Mouse (Mus musculus) skeletal muscle tissue, adult 2 months (tissue): ENCODE measurements around the gene Pde4d.

Experiments used
- DNase-seq: peaks from one replicate; pipeline ENCODE4 v3.0.0-alpha.2; 2012; ENCODE audit warnings: low read depth, low spot score

The Pde4d gene

GRCm38 (mm10) chr13:109233911-109234613, 784.3 kb downstream of the Pde4d start:
- no peak for DNase-seq

DNA sequence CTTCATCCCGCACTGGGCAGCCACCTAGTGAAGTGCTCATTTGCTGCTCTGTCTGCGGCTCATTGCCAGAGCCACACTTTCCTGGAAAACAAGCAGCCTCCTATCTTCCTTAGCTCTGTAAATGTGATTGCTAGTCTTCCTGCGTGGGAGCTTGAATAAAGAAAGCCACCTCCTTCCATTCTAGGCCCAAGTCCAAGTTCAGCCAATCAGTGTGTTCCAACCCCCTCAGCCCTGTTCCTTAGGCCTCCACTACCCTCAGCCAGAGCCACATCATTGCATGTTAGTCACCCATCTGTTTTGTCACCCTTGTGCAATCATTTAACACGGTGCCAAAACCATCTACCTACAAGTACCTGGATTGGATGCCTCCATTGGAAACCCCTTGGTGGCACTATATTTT, 786.3 kb downstream of the Pde4d start:
- no peak for DNase-seq

DNA sequence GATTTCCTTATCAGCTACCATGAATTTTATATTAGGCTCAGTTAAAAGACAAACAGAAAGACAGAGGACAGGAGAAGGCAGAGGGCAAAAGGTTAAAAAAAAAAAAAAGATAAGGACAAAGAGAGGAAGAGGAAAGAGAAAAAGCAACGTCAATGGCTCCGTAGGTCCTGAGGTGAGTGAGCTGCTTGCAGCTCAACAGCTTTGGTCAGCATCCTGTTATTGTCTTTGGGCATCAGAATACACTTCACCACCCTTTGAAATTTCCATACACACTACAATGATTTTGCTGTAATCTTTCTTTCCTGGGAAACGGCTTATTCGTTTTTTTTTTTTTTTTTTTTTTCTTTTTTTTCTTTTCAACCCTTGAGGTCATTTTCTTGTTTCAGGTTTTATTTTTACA, 788.9 kb downstream of the Pde4d start:
- no peak for DNase-seq

- DNase-seq, result no peak
Measured at GRCm38 (mm10) chr13:109239296-109239695, 789.5 kb downstream of the Pde4d start.

DNA sequence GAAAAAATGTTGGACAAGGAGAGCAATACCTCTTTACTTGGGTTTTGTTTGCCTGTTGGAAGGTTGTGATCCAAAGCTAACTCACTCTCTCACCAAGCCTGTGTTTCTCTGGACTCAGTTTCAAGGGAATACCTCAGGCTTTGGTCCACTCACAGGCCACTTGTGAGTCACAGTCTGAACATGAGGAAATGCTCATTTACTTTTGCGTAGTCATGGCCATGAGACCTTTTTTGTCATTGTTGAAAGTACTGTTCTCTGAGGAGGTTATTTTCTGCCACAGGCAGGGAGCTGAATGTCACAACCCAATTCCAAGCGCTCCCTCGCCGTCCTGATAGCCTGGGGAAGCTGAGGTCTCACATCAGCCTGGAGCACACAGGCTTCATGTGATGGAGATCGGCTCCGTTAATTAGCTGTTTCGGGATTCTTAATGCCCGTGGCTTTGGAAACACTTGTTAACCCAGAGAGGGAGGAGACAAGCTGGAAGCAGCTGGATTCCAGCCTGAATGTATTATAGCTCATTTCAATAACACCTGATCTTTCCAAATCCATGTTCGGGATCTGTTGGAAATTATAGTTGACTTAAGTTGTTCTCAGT, 792.8 kb downstream of the Pde4d start:
- DNase-seq, result no peak

GRCm38 (mm10) chr13:109243160-109243559, 793.4 kb downstream of the Pde4d start:
- DNase-seq, result no peak

DNA sequence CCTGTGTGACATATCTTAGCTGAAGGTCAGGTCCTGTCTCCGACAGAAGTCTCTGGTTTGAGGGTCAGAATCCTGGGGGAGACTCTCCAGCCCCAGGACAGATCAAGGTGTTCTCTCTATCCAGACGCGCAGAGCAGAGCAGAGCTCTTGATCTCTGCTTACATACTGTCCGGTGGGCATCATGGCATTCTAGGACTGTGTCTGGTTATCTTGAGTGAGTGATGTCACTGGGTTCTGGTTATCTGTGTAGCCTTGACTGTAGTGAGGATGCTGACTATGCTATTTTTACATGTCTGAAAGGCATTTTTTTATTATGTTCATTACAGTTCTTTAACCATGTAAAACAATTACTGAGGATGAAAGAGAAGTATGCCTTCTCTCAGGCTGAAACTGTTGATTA, 797.3 kb downstream of the Pde4d start:
- DNase-seq, result no peak

- DNase-seq, result no peak
Measured at GRCm38 (mm10) chr13:109249315-109249714, 799.6 kb downstream of the Pde4d start.

DNA sequence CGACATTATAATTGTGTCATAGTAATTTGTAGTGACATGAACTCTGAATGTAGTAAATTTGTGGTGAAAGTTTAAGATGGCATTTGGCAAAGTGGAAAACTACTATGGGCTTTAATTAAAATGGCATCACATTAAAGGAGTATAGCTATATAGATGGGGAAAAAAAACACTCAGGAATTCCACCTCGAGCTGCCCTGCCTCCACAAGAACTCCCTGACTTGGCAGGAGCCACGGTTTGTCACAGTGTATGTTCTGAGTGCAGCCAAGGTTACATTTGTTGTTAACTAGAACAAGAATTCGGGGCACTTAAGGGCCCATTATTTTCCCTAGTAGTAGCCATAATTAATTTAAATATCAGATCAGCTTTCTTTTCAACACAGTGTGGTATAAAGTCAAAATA, 805.9 kb downstream of the Pde4d start:
- DNase-seq, result no peak

DNA sequence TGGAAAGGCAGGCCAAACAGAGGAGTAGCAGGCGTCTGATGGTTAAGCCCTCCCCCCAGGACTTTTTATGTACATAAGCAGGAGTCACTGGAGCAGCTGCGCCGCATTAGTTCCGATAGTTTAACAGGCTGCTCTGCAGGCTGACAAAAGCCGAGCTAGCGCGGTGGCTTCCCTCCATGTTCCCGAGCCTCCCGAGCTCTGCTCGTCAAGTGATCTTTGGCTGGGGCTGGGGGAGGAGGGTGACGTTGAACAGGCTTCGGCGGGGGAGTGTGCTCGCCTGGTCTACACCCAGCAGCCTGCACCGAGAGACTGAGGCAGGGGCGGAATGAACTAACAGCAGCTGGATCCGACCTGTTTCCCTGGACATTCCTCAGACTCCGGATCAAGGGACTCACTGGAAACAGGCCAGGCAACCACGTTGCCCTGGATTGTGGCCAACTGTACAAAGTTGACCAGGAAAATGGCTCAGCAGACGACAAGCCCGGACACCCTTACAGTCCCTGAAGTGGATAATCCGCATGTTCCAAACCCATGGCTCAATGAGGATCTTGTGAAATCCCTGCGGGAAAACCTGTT, 810.6 kb downstream of the Pde4d start:
- DNase-seq, result no peak

- no peak for DNase-seq
Measured at GRCm38 (mm10) chr13:109260796-109261516, 811.2 kb downstream of the Pde4d start.

- no peak for DNase-seq
Measured at GRCm38 (mm10) chr13:109261642-109262220, 812.0 kb downstream of the Pde4d start.

DNA sequence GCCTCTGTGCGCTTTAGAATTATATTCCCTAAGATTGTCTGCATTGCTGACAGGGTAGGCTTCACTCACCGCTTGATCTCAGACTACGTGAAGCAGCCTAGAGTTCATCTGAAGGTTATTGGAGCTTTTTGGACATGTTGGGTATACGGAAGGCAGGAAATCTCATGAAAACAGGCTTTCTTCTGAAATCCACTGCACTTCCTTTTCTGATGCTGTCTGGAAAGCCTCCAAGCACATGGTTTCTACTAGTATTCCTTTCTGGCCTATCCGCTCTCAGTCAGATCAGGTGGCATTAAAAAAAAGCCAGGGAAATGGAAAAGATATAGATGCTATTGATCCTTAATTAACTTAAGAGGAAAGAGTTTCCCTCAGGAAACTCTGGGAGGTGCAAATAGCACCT, 812.8 kb downstream of the Pde4d start:
- DNase-seq, result no peak

DNA sequence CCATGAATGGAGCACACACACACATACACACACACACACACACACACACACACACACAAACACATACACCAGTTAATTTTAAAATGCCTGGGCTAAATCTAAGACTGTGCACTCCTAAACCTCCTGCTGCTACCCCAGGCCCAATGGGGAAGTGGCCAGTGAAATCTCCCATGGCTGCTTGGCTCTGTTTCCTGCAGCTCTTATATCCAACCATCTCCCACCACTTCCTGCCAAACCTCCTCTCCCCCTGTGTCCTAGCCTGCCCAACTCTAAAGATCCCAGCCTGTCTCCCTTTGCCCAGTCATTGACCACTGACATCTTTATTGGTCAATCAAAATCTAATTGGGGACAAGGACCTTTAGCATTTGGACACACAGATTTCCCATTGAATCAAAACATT, 814.1 kb downstream of the Pde4d start:
- DNase-seq, result no peak

DNA sequence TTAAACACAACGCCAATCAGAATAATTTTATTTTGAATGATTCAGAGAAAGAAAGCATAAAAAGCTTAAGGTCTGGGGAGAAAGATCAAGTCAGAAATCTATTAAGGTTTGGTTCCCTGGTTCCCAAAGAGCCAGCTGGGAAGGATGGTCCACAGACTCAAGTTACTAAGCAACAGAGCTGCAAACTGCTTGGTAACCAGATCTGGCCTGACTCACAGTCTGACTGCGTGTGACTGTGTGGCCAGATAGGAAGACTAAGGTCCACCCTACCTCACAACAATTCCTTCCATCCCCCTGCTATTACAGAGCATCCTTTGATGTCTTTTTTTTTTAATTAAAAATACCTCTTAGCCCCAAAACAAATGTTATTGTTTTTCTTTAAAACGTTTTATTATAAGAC, 818.5 kb downstream of the Pde4d start:
- DNase-seq, result no peak

DNA sequence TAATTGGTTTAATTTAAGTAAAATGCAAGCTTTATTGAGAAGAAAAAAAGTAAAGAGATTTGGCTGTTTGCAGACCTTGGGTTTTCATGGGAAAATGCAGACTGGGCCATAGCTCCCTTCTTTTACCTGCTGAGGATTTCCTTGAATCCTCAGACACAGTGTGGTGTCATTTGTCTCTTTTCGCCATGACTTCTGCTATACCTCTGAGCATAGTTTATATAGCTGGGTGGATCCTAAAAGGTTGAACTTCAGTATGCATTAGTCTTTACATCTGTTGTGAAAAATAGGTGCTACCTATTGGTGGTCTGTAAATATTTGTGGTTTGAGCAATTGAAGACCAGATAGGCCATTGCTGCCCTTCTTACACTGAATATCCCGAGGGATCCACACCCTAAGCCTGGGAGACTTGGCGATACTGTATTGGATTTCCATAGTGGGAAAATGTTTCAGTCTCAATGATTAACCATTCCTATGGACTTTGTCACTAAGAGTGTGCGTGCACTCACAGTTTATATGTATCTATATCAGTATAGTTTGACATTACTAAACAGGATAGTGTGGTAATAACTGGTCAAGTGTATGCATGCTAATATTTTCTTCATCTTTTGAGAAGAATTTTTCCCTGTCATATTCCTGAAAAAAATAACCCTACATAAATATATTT, 819.0 kb downstream of the Pde4d start:
- DNase-seq, result no peak

DNA sequence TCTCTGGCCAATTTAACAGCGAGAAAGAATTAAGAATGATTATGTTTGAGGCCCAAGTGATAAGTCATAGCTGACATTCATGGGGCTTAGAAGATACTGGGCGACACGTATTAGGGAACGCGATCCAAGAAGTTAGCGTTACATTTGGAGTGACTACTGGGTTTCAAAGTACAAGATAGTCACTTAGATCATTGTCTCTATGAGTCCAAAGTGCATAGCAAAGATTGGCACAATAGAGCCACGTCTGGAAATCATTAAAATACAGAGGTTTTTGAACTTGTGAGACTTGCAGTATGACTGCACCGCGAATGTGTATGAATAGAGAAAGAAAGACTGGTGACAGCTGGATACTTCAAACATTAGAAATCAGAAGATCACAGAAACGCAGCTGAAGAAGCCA, 825.1 kb downstream of the Pde4d start:
- no peak for DNase-seq

- no peak for DNase-seq
Measured at GRCm38 (mm10) chr13:109277792-109278191, 828.0 kb downstream of the Pde4d start.

DNA sequence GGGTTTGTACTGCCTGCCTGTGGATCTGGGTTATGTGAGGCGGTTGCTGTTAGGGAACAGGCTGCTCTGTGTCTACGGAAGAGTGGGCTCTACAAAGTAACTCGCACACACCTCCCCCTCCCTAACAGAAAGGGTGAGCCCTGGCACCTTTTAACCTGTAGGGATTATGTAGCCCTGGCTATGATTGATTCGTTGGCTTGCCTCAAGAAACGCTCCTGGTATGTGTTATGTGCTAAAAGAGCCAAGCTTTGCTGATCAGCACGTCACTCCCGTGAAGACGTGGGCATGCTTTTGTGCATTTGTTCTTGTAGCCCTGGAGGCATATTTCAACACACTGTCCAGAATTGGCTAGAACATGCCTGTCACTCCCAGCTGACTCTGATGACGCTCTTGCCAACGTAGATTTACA, 828.8 kb downstream of the Pde4d start:
- DNase-seq, result no peak

DNA sequence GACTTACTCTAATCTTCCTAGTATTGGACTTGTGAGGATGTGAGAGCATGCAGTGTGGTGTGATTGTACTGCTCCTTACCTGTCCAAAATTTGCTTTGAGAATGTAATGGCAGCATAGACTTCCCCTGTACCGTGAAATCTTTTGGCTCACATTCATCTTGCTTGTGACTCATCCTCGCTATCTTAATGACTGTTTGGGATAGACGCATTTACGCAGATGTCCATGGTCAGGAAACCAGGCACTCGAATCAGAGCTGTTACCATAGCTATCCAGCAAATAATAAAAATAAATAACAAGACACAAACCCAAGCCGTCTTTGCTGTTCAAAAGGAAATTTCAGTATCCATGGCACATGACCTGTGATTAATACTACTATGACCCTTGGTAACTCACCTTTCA, 829.5 kb downstream of the Pde4d start:
- DNase-seq, result no peak

- DNase-seq, result no peak
Measured at GRCm38 (mm10) chr13:109280433-109280832, 830.7 kb downstream of the Pde4d start.

- DNase-seq, result no peak
Measured at GRCm38 (mm10) chr13:109287465-109287864, 837.7 kb downstream of the Pde4d start.
